Mouse (Mus musculus) forebrain, embryonic 11.5 days (tissue): ENCODE measurements at regions not wholly inside any gene's neighbourhood (a gene's known extent, or its start where the extent isn't known, plus 50 kb on each side); places are given as distances from the start of the nearest gene placed in this dataset.

ENCODE experiments used
- ATAC-seq: fragments of 200-750 bp; cut with Nextera tagmentation; replicated peaks from 2 replicates; pipeline ENCODE4 v1.8.0; 2017; ENCODE audit warnings: moderate TSS enrichment; ENCODE audit not compliant: low FRiP score
- DNase-seq: peaks from one replicate; pipeline ENCODE4 v3.0.0-alpha.2; 2017; ENCODE audit warnings: low spot score
- H3K27ac ChIP-seq: fragments of 300-500 bp; sonication (generic); 2 replicates; pipeline ENCODE4 v1.5.1; 2014; ENCODE audit warnings: low read depth, low read length
- H3K27me3 ChIP-seq: fragments of 300-500 bp; sonication (generic); 2 replicates; pipeline ENCODE4 v1.6.1; 2014; ENCODE audit warnings: mild to moderate bottlenecking, low read length, mixed read lengths; ENCODE audit not compliant: control insufficient read depth, insufficient read depth
- H3K36me3 ChIP-seq: fragments of 300-500 bp; sonication (generic); 2 replicates; pipeline ENCODE4 v1.6.1; 2014; ENCODE audit warnings: mild to moderate bottlenecking, low read length, moderate library complexity, mixed read lengths; ENCODE audit not compliant: control insufficient read depth, insufficient read depth
- H3K4me1 ChIP-seq: fragments of 300-500 bp; sonication (generic); replicated peaks from 2 replicates; pipeline ENCODE4 v1.6.1; 2014; ENCODE audit warnings: low read length, mixed read lengths; ENCODE audit not compliant: control insufficient read depth, insufficient read depth
- H3K4me2 ChIP-seq: fragments of 300-500 bp; sonication (generic); 2 replicates; pipeline ENCODE4 v1.6.1; 2014; ENCODE audit warnings: low read depth, mild to moderate bottlenecking, low read length, moderate library complexity, mixed read lengths; ENCODE audit not compliant: severe bottlenecking
- H3K4me3 ChIP-seq: fragments of 300-500 bp; sonication (generic); 2 replicates; pipeline ENCODE4 v1.5.1; 2014; ENCODE audit warnings: low read depth, low read length
- H3K9ac ChIP-seq: fragments of 300-500 bp; sonication (generic); 2 replicates; pipeline ENCODE4 v1.6.1; 2014; ENCODE audit warnings: low read length
- H3K9me3 ChIP-seq: fragments of 300-500 bp; sonication (generic); 2 replicates; pipeline ENCODE4 v1.6.1; 2016; ENCODE audit warnings: low read length, mixed read lengths; ENCODE audit not compliant: control insufficient read depth
- WGBS: fragments of 180-500 bp; shearing (Covaris S2); extraction: QIAGEN DNeasy Blood & Tissue Kit; methylation state at CpG from one replicate; pipeline ENCODE4 v1.1.7; 2014; 5-methylcytosine and 5-hydroxymethylcytosine counted together

DNA sequence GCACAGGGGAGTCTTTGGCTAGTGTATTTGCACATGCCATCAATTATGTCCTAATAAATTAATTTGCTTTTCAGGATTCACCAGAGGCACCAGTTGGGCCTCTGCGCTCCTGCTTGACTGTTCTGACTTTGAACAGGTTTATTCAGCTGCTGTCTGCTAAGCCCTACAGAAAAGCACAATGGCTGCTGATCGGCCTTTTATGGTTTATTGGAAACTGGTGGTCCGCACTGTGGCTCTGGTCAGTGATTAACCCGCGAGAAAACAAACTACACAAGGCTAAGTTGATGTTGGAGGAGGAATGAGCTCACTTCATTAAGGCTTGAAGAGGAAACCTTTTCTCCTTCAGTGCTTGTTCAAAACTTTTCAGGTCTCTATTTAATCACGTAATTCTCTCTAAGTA, 208.4 kb upstream of the Gpr101 start:
- ATAC-seq (peak; percentile 68), DNase-seq (peak; percentile 52)
- H3K27me3 ChIP-seq: no peaks in the 10 kb centered on the region; the same call in 1 of the 2 replicates
- WGBS: 35% methylated on average over 6 of the region's 6 CpGs
- no peak overlapping the region for H3K4me2 ChIP-seq
- no peaks in the 10 kb centered on the region for H3K9me3 ChIP-seq
- H3K27ac ChIP-seq: no peak overlapping the region
- H3K9ac ChIP-seq: no peak overlapping the region
- H3K4me3 ChIP-seq: no peak overlapping the region
- H3K4me1 ChIP-seq: no peaks in the 10 kb centered on the region
- H3K36me3 ChIP-seq: no peaks in the 10 kb centered on the region

GRCm38 (mm10) chrX:57709115-57709877, 205.7 kb upstream of the Gpr101 start:
- WGBS: 38% methylated on average over 12 of the region's 12 CpGs
- peak overlapping the region; percentile 11; the same call in 1 of the 2 replicates for H3K4me2 ChIP-seq
- no peak for ATAC-seq
- H3K4me1 ChIP-seq: no peaks in the 10 kb centered on the region
- H3K27ac ChIP-seq: peak overlapping the region; percentile 42; the same call in 1 of the 2 replicates
- H3K27me3 ChIP-seq: no peaks in the 10 kb centered on the region; the same call in 1 of the 2 replicates
- H3K36me3 ChIP-seq: no peaks in the 10 kb centered on the region
- H3K9me3 ChIP-seq: no peaks in the 10 kb centered on the region
- no peak for DNase-seq
- no peak overlapping the region for H3K9ac ChIP-seq
- H3K4me3 ChIP-seq: no peak overlapping the region

- 0 out of 2 replicates have a peak overlapping the region, but pooled peaks have one; percentile 9 for H3K4me2 ChIP-seq
- peak; percentile 51; the same call in 1 of the 2 replicates for ATAC-seq
Observed at GRCm38 (mm10) chrX:57708501-57708900, 204.9 kb upstream of the Gpr101 start.

DNA sequence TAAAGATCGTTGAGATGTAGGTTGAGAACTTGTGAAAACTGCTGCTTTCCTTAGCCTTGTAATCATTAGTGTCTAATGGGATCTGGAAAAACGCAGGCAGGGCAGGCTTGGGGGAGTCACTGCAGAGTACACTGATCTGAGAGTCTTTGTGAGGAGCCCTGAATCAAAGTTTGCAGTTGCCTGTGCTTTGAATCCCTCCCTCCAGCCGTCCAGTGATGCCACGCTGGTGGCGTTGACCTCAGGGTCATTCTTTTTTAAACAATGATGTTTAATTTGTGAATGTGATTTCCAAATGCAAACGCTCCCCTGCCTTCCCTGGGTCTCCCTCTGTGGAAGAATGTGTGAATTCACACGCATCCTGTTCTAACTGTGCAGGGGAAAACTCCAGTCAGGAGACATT, 204.4 kb upstream of the Gpr101 start:
- H3K9me3 ChIP-seq: no peaks in the 10 kb centered on the region
- H3K27ac ChIP-seq: no peak overlapping the region
- H3K9ac ChIP-seq: no peak overlapping the region
- no peaks in the 10 kb centered on the region; the same call in 1 of the 2 replicates for H3K27me3 ChIP-seq
- DNase-seq (peak; percentile 51), ATAC-seq (peak; percentile 57; the same call in 1 of the 2 replicates)
- no peak overlapping the region for H3K4me3 ChIP-seq
- no peak overlapping the region for H3K4me2 ChIP-seq
- no peaks in the 10 kb centered on the region for H3K4me1 ChIP-seq
- no peaks in the 10 kb centered on the region for H3K36me3 ChIP-seq
- WGBS: 21% methylated on average over 7 of the region's 7 CpGs

More at GRCm38 (mm10) chrX:57708501-57708900, 204.9 kb upstream of the Gpr101 start:
- peak overlapping the region; percentile 42; the same call in 1 of the 2 replicates for H3K27ac ChIP-seq
- H3K9ac ChIP-seq: no peak overlapping the region
- H3K36me3 ChIP-seq: no peaks in the 10 kb centered on the region
- DNase-seq: no peak
- H3K9me3 ChIP-seq: no peaks in the 10 kb centered on the region
- no peaks in the 10 kb centered on the region for H3K4me1 ChIP-seq
- H3K4me3 ChIP-seq: no peak overlapping the region
- no peaks in the 10 kb centered on the region; the same call in 1 of the 2 replicates for H3K27me3 ChIP-seq
- WGBS: 36% methylated on average over 6 of the region's 6 CpGs

GRCm38 (mm10) chrX:57706683-57707308, 203.2 kb upstream of the Gpr101 start:
- Histone ChIP-seq H3K27me3 (no peaks in the 10 kb centered on the region; the same call in 1 of the 2 replicates), H3K9me3 (no peaks in the 10 kb centered on the region), H3K9ac (no peak overlapping the region), H3K4me1 (no peaks in the 10 kb centered on the region), H3K27ac (no peak overlapping the region), H3K4me2 (no peak overlapping the region), H3K36me3 (no peaks in the 10 kb centered on the region), H3K4me3 (no peak overlapping the region)
- 63% methylated on average over 3 of the region's 3 CpGs for WGBS
- DNase-seq (no peak), ATAC-seq (no peak)

- Histone ChIP-seq H3K27ac (peak overlapping the region; percentile 54), H3K36me3 (no peaks in the 10 kb centered on the region), H3K4me1 (no peaks in the 10 kb centered on the region), H3K9ac (no peak overlapping the region), H3K4me3 (no peak overlapping the region), H3K27me3 (no peaks in the 10 kb centered on the region), H3K4me2 (no peak overlapping the region), H3K9me3 (no peaks in the 10 kb centered on the region)
- peak; percentile 82 for ATAC-seq
- DNase-seq: no peak
- WGBS: 20% methylated on average over 1 of the region's 1 CpGs
Observed at GRCm38 (mm10) chrX:57692506-57692905, 188.9 kb upstream of the Gpr101 start.

DNA sequence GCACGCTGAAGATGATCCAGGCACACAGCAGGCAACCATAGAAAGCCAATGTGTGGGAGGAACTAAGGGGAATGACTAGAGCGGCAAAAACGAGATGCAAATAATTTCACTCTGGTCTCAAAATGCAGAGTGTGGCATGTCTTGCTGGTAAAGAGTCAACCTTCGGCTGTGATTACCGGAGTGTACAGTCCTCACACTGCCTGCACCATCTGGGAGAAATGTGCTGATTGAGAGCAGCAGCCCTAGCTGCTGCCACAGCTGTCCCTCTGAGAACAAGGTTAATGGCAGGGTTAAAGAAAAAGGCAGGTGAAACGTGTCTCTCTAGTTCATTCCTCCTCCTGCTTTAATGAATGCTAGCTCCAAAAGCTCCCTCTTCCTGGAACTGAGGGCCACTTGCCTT, 173.2 kb upstream of the Gpr101 start:
- no peak for ATAC-seq
- H3K27me3 ChIP-seq: no peaks in the 10 kb centered on the region

DNA sequence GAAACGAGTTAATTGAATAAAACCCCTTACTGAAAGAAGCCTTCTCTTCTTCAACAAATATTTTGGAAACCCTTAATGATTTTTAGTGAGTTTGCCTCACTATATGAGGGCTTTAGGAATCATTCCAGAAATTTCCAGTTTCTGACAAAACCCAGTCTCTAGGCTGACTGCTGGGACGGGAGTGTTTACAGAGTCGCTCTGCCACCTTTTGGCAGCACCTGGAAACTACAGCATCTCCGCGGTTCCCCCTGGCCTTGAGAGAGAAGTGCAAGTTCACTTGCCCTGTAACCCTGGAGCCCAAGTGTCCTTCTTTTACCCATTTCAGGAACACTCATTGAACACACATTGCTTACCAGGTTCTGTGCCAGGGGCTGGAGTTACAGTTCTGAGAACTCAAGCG, 171.4 kb upstream of the Gpr101 start:
- no peak; the same call in 1 of the 2 replicates for ATAC-seq
- no peak overlapping the region for H3K9ac ChIP-seq
- H3K27me3 ChIP-seq: no peaks in the 10 kb centered on the region
- H3K27ac ChIP-seq: no peak overlapping the region
- 20% methylated on average over 6 of the region's 6 CpGs for WGBS
- no peaks in the 10 kb centered on the region for H3K9me3 ChIP-seq
- H3K36me3 ChIP-seq: no peaks in the 10 kb centered on the region
- no peak overlapping the region for H3K4me3 ChIP-seq
- no peaks in the 10 kb centered on the region for H3K4me1 ChIP-seq
- DNase-seq: peak; percentile 69
- no peak overlapping the region for H3K4me2 ChIP-seq

More for the DNA sequence above, 173.2 kb upstream of the Gpr101 start:
- H3K4me1 ChIP-seq: no peaks in the 10 kb centered on the region
- no peak overlapping the region for H3K4me2 ChIP-seq
- 70% methylated on average over 6 of the region's 6 CpGs for WGBS
- no peaks in the 10 kb centered on the region for H3K9me3 ChIP-seq
- no peak for DNase-seq
- no peak overlapping the region for H3K4me3 ChIP-seq
- no peak overlapping the region for H3K27ac ChIP-seq
- no peak overlapping the region for H3K9ac ChIP-seq
- H3K36me3 ChIP-seq: no peaks in the 10 kb centered on the region
